Mouse (Mus musculus) liver, postnatal 0 days (tissue): ENCODE results near the gene Slc16a10. TPM values are rescaled to one million over a fixed set of nuclear protein-coding genes. Genes with fewer than 3 reads are reported as not detected.
A peak's percentile ranks its signal among the peaks of the same experiment; 100 is the strongest.

Experiments used
- ATAC-seq: fragments of 200-750 bp; cut with Nextera tagmentation; 2 replicates; pipeline ENCODE4 v1.8.0; 2017; ENCODE audit warnings: mild to moderate bottlenecking, moderate library complexity
- DNase-seq: peaks from one replicate; pipeline ENCODE4 v3.0.0-alpha.2; 2016
- H3K27ac ChIP-seq: fragments of 300-500 bp; sonication (generic); 2 replicates; pipeline ENCODE4 v1.5.1; 2014; ENCODE audit warnings: antibody characterized with exemption, moderate library complexity, mild to moderate bottlenecking, low read depth
- H3K27me3 ChIP-seq: fragments of 300-500 bp; sonication (generic); 2 replicates; pipeline ENCODE4 v1.6.1; 2014; ENCODE audit warnings: low read length, control low read depth, mixed read lengths; ENCODE audit not compliant: insufficient read depth
- H3K36me3 ChIP-seq: fragments of 300-500 bp; sonication (generic); replicated peaks from 2 replicates; pipeline ENCODE4 v1.6.1; 2014; ENCODE audit warnings: mild to moderate bottlenecking, control low read depth, low read length, moderate library complexity, mixed read lengths; ENCODE audit not compliant: insufficient read depth
- H3K4me1 ChIP-seq: fragments of 300-500 bp; sonication (generic); 2 replicates; pipeline ENCODE4 v1.6.1; 2014; ENCODE audit warnings: antibody characterized with exemption, mild to moderate bottlenecking, control low read depth; ENCODE audit not compliant: insufficient read depth
- H3K4me2 ChIP-seq: fragments of 300-500 bp; sonication (generic); 2 replicates; pipeline ENCODE4 v1.6.1; 2014; ENCODE audit warnings: low read depth, mild to moderate bottlenecking, low read length, moderate library complexity, mixed read lengths
- H3K4me3 ChIP-seq: fragments of 300-500 bp; sonication (generic); 2 replicates; pipeline ENCODE4 v1.5.1; 2014; ENCODE audit warnings: low read depth, low read length
- H3K9ac ChIP-seq: fragments of 300-500 bp; sonication (generic); replicated peaks from 2 replicates; pipeline ENCODE4 v1.6.1; 2014; ENCODE audit warnings: mild to moderate bottlenecking, moderate library complexity
- H3K9me3 ChIP-seq: fragments of 300-500 bp; sonication (generic); 2 replicates; pipeline ENCODE4 v1.6.1; 2016; ENCODE audit warnings: mild to moderate bottlenecking, control low read depth, low read length, mixed read lengths
- CTCF ChIP-seq: sonication (generic); IDR thresholded peaks from 2 replicates; pipeline ENCODE4 v1.5.1; 2016; ENCODE audit warnings: antibody characterized with exemption, low read depth
- EP300 ChIP-seq: IDR thresholded peaks from 2 replicates; pipeline ENCODE4 v1.6.1; 2016; ENCODE audit warnings: antibody characterized with exemption, low read depth, mild to moderate bottlenecking
- WGBS: fragments of 180-500 bp; shearing (Covaris S2); extraction: QIAGEN DNeasy Blood & Tissue Kit; methylation state at CpG from one replicate; pipeline ENCODE4 v1.1.7; 2014; ENCODE audit not compliant: insufficient replicate concordance; 5-methylcytosine and 5-hydroxymethylcytosine counted together
- polyA plus RNA-seq: library from polyadenylated mRNA; unstranded; fragments of >200 nt; fragmentation: Nextera tagmentation; extraction: Ambion mirVana; gene quantifications from 2 replicates; pipeline ENCODE4 v1.2.1, GENCODE M21; 2015

Slc16a10 gene
- polyA plus RNA-seq, 1 experiment from 2014 or later, result 22.1 TPM

GRCm38 (mm10) chr10:40109520-40109919 is 32.5 kb downstream of the Slc16a10 start:
- Histone ChIP-seq H3K4me2 (no peak overlapping the region), H3K4me1 (peaks cover 16% of the 10 kb centered on the region), H3K4me3 (no peak overlapping the region), H3K9me3 (no peaks in the 10 kb centered on the region), H3K27me3 (no peaks in the 10 kb centered on the region), H3K27ac (no peak overlapping the region), H3K36me3 (no peaks in the 10 kb centered on the region), H3K9ac (no peak overlapping the region)
- no peak for ATAC-seq
- no peak for DNase-seq
- TF ChIP-seq EP300 (no peak), CTCF (no peak)
- WGBS, result 94% methylated on average over 5 of the region's 5 CpGs

- TF ChIP-seq EP300 (no peak), CTCF (no peak)
These were observed 33.1 kb downstream of the Slc16a10 start for GRCm38 (mm10) chr10:40108992-40109391.

GRCm38 (mm10) chr10:40107995-40108394 is 34.1 kb downstream of the Slc16a10 start:
- Histone ChIP-seq H3K27ac (no peak overlapping the region), H3K36me3 (no peaks in the 10 kb centered on the region), H3K4me1 (peaks cover 18% of the 10 kb centered on the region), H3K4me2 (no peak overlapping the region), H3K27me3 (no peaks in the 10 kb centered on the region), H3K4me3 (no peak overlapping the region), H3K9ac (no peak overlapping the region), H3K9me3 (no peaks in the 10 kb centered on the region)
- TF ChIP-seq CTCF (no peak), EP300 (no peak)
- ATAC-seq (peak; percentile 83), DNase-seq (no peak)
- 78% methylated on average over 1 of the region's 1 CpGs for WGBS

More at GRCm38 (mm10) chr10:40108992-40109391, 33.1 kb downstream of the Slc16a10 start:
- 79% methylated on average over 8 of the region's 8 CpGs for WGBS
- H3K9me3 ChIP-seq, result no peaks in the 10 kb centered on the region
- H3K4me3 ChIP-seq, result no peak overlapping the region
- ATAC-seq (no peak), DNase-seq (no peak)
- H3K4me2 ChIP-seq, result no peak overlapping the region
- no peaks in the 10 kb centered on the region for H3K36me3 ChIP-seq
- H3K9ac ChIP-seq, result no peak overlapping the region
- no peaks in the 10 kb centered on the region for H3K27me3 ChIP-seq
- no peak overlapping the region for H3K27ac ChIP-seq
- H3K4me1 ChIP-seq, result peaks cover 16% of the 10 kb centered on the region

- no peak for DNase-seq
- Histone ChIP-seq H3K9ac (no peak overlapping the region), H3K4me2 (no peak overlapping the region), H3K9me3 (no peaks in the 10 kb centered on the region), H3K27me3 (no peaks in the 10 kb centered on the region), H3K4me1 (peaks cover 20% of the 10 kb centered on the region), H3K36me3 (no peaks in the 10 kb centered on the region), H3K27ac (no peak overlapping the region), H3K4me3 (no peak overlapping the region)
- TF ChIP-seq CTCF (no peak), EP300 (peak; percentile 52; the same call in 1 of the 2 replicates)
- 53% methylated on average over 1 of the region's 1 CpGs for WGBS
- no peak for ATAC-seq
These were observed 36.9 kb downstream of the Slc16a10 start for GRCm38 (mm10) chr10:40105174-40105573.

- H3K9me3 ChIP-seq, result no peaks in the 10 kb centered on the region
- H3K4me2 ChIP-seq, result no peak overlapping the region
- no peaks in the 10 kb centered on the region for H3K36me3 ChIP-seq
- H3K27ac ChIP-seq, result no peak overlapping the region
- ATAC-seq (no peak), DNase-seq (no peak)
- WGBS, result 55% methylated on average over 5 of the region's 5 CpGs
- no peak overlapping the region for H3K4me3 ChIP-seq
- no peak overlapping the region for H3K9ac ChIP-seq
- TF ChIP-seq CTCF, result no peak
- no peak for TF ChIP-seq EP300
- H3K4me1 ChIP-seq, result peaks cover 20% of the 10 kb centered on the region
- no peaks in the 10 kb centered on the region for H3K27me3 ChIP-seq
These were observed 38.3 kb downstream of the Slc16a10 start for GRCm38 (mm10) chr10:40103790-40104189.

GRCm38 (mm10) chr10:40102986-40103385 is 39.1 kb downstream of the Slc16a10 start:
- 59% methylated on average over 8 of the region's 8 CpGs for WGBS
- Histone ChIP-seq H3K27me3 (no peaks in the 10 kb centered on the region), H3K4me3 (no peak overlapping the region), H3K9me3 (no peaks in the 10 kb centered on the region), H3K9ac (no peak overlapping the region), H3K36me3 (no peaks in the 10 kb centered on the region), H3K4me2 (no peak overlapping the region), H3K4me1 (peaks cover 16% of the 10 kb centered on the region), H3K27ac (no peak overlapping the region)
- TF ChIP-seq EP300, result no peak
- no peak for TF ChIP-seq CTCF
- DNase-seq (no peak), ATAC-seq (no peak)

- TF ChIP-seq CTCF (no peak), EP300 (no peak)
- H3K4me1 ChIP-seq, result peaks cover 12% of the 10 kb centered on the region
- no peak overlapping the region for H3K4me3 ChIP-seq
- H3K27me3 ChIP-seq, result no peaks in the 10 kb centered on the region
- WGBS, result 85% methylated on average over 3 of the region's 3 CpGs
- H3K9ac ChIP-seq, result no peak overlapping the region
- no peak overlapping the region for H3K4me2 ChIP-seq
- H3K27ac ChIP-seq, result no peak overlapping the region
- H3K36me3 ChIP-seq, result no peaks in the 10 kb centered on the region
- no peaks in the 10 kb centered on the region for H3K9me3 ChIP-seq
- DNase-seq (no peak), ATAC-seq (no peak)
These were observed 39.9 kb downstream of the Slc16a10 start for GRCm38 (mm10) chr10:40102166-40102565.
